18 mouse cellular contexts compared by ENCODE assay signal in genomic region chr12:99694066-99694465, GRCm38 (mm10).
"Had no signal": no experiment of that assay in that cellular context is flagged by ENCODE, and none has a peak within 500 bp of the region (broad histone marks: within the 10 kb centered on the region; RNA-seq: fewer than 3 reads in every experiment).

No protein-coding gene starts in this region.

- H3K36me3 ChIP-seq: midbrain, embryonic 10.5 days; midbrain, embryonic 13.5 days; midbrain, embryonic 15.5 days; neural tube, embryonic 13.5 days; neural tube, embryonic 15.5 days had no signal

- H3K27me3 ChIP-seq: midbrain, embryonic 13.5 days; midbrain, embryonic 15.5 days; neural tube, embryonic 13.5 days; neural tube, embryonic 15.5 days had no signal

- H3K4me3 ChIP-seq: midbrain, embryonic 10.5 days; midbrain, embryonic 13.5 days; midbrain, embryonic 15.5 days; myocyte; neural tube, embryonic 13.5 days; neural tube, embryonic 15.5 days had no signal

- H3K4me1 ChIP-seq: midbrain, embryonic 10.5 days; midbrain, embryonic 13.5 days; midbrain, embryonic 15.5 days; neural tube, embryonic 13.5 days; neural tube, embryonic 15.5 days had no signal

- H3K9me3 ChIP-seq: midbrain, embryonic 10.5 days; midbrain, embryonic 13.5 days; midbrain, embryonic 15.5 days; neural tube, embryonic 15.5 days had no signal

- DNase-seq: lung, adult 18-20 months; lung, embryonic 14.5 days; lung, postnatal 10 days; lung, postnatal 4 days; retina, postnatal 1 day; right cerebral cortex, adult 18-20 months; right cerebral cortex, postnatal 25 days; right cerebral cortex, postnatal 4 days; spleen, adult 18-20 months; thymus, adult 18-20 months; thymus, postnatal 14 days; thymus, postnatal 36 days had no signal

- H3K9ac ChIP-seq: lung, embryonic 14.5 days; midbrain, embryonic 13.5 days; midbrain, embryonic 15.5 days; neural tube, embryonic 13.5 days; neural tube, embryonic 15.5 days had no signal

- ATAC-seq: midbrain, embryonic 13.5 days; midbrain, embryonic 15.5 days had no signal

- H3K4me2 ChIP-seq: lung, embryonic 14.5 days; midbrain, embryonic 13.5 days; midbrain, embryonic 15.5 days; neural tube, embryonic 13.5 days; neural tube, embryonic 15.5 days had no signal

- H3K27ac ChIP-seq: midbrain, embryonic 10.5 days; midbrain, embryonic 13.5 days; midbrain, embryonic 15.5 days; neural tube, embryonic 13.5 days; neural tube, embryonic 15.5 days had no signal
